Mouse (Mus musculus): Measurements from ENCODE around the gene Gm17783. TPM values are rescaled to one million over a fixed set of nuclear protein-coding genes. Genes with fewer than 3 reads are reported as not detected.
"Not testable (repeated sequence)": the region's sequence is repeated elsewhere in the genome, so short reads cannot be mapped to it uniquely, and the experiment has no call there.

Gene Gm17783
- polyA plus RNA-seq, 1 experiment from 2014 or later, result 0.14 TPM

DNA sequence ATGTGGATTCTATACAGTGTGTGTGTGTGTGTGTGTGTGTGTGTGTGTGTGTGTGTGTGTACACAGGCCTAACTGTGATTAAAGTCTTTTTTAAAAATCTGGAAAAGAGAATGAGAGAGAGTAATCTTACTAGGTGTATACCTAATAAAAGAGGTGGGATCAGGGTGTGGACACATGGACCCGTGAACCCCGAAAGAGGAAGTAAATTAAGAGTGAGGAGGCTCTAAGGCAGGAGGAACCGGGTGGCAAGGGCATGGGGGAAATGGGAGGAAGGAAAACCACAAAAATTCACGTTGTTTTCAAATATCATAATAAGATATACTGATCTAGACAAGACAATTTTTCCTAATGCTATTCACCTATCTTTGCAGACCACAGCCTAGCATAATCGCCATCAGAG, 6.3 kb downstream of the Gm17783 start:
- no peak overlapping the region for H3K27ac ChIP-seq (ENCODE audit: low read length)
- H3K4me1 ChIP-seq (replicated peaks; ENCODE audit: control insufficient read depth, insufficient read depth, low read length), result no peaks in the 10 kb centered on the region
- no peak overlapping the region for H3K9ac ChIP-seq (ENCODE audit: low read length)
- H3K4me3 ChIP-seq (ENCODE audit: low read length), result no peak overlapping the region
- no peak for ATAC-seq (ENCODE audit: low read depth)
- no peaks in the 10 kb centered on the region for H3K36me3 ChIP-seq (ENCODE audit: control insufficient read depth, insufficient read depth, low read length)
- no peaks in the 10 kb centered on the region for H3K9me3 ChIP-seq (ENCODE audit: control insufficient read depth, low read length)
- no peak overlapping the region for H3K4me2 ChIP-seq (ENCODE audit: low read depth, low read length)
- WGBS, result 75% methylated on average over 5 of the region's 5 CpGs
- no peaks in the 10 kb centered on the region for H3K27me3 ChIP-seq (ENCODE audit: control insufficient read depth, insufficient read depth, low read depth, low read length)

DNA sequence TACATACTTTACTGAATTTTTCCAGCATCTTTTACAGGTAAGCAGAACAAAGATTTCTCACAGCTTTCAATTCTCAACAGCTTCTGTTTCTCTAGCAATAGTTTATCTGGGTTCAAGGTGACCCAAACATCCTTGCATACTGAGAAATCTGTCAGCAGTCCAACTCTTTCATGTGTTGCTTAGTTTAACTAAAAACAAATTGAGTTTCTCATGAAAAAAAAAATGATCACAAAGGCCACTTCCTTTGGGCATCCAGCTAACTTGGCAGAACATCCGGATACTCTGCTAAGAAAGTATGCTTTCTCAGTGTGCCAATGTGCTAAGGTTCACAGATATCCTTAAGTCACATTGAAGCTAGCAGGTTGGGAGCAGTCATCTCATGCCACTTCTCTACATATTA, 36.5 kb downstream of the Gm17783 start:
- Histone ChIP-seq H3K9me3 (ENCODE audit: control insufficient read depth, low read length) (no peaks in the 10 kb centered on the region), H3K36me3 (ENCODE audit: control insufficient read depth, insufficient read depth, low read length) (no peaks in the 10 kb centered on the region), H3K4me1 (replicated peaks; ENCODE audit: control insufficient read depth, insufficient read depth, low read length) (no peaks in the 10 kb centered on the region), H3K27me3 (ENCODE audit: control insufficient read depth, insufficient read depth, low read depth, low read length) (no peaks in the 10 kb centered on the region), H3K4me2 (ENCODE audit: low read depth, low read length) (no peak overlapping the region), H3K27ac (ENCODE audit: low read length) (no peak overlapping the region), H3K4me3 (ENCODE audit: low read length) (no peak overlapping the region), H3K9ac (ENCODE audit: low read length) (no peak overlapping the region)
- WGBS, result 42% methylated on average over 1 of the region's 1 CpGs
- no peak for ATAC-seq (ENCODE audit: low read depth)

DNA sequence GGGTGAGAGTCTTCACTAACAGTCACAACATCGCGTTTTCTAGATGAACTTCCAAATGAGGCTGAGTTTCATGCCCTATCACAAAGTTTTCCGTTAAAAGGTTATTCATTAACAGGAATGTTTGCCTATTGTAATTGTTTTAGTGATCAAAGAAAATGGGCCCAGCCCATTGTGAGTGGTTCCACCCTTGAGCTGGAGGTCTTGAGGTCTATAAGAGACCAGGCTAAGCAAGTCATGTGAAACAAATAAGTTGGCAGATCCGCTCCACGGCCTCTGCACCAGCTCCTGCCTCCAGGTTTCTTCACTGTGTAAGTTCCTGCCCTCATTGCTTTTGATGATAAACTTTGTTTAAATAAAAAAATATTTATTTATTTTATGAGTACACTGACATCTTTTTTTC, 38.9 kb downstream of the Gm17783 start, which contains the start of gene Gm609:
Gene Gm609 (minus strand): TSS at position 43 of the 400 bp plus-strand sequence.
- Histone ChIP-seq H3K9ac (ENCODE audit: low read length) (no peak within 1 kb of the TSS), H3K4me2 (ENCODE audit: low read depth, low read length) (no peak within 1 kb of the TSS), H3K27me3 (ENCODE audit: control insufficient read depth, insufficient read depth, low read depth, low read length) (no peaks in the 10 kb centered on the region), H3K9me3 (ENCODE audit: control insufficient read depth, low read length) (no peaks in the 10 kb centered on the region), H3K4me1 (replicated peaks; ENCODE audit: control insufficient read depth, insufficient read depth, low read length) (no peaks in the 10 kb centered on the region), H3K27ac (ENCODE audit: low read length) (no peak within 1 kb of the TSS), H3K4me3 (ENCODE audit: low read length) (no peak within 1 kb of the TSS), H3K36me3 (ENCODE audit: control insufficient read depth, insufficient read depth, low read length) (no peaks in the 10 kb centered on the region)
- WGBS, result 62% methylated on average over 5 of the region's 5 CpGs
- no peak for ATAC-seq (ENCODE audit: low read depth)

GRCm38 (mm10) chr16:45476991-45477390, 54.9 kb downstream of the Gm17783 start:
- H3K9ac ChIP-seq (ENCODE audit: low read length), result no peak overlapping the region
- H3K36me3 ChIP-seq (ENCODE audit: control insufficient read depth, insufficient read depth, low read length), result no peaks in the 10 kb centered on the region
- H3K27ac ChIP-seq (ENCODE audit: low read length), result no peak overlapping the region
- no peaks in the 10 kb centered on the region for H3K27me3 ChIP-seq (ENCODE audit: control insufficient read depth, insufficient read depth, low read depth, low read length)
- H3K9me3 ChIP-seq (ENCODE audit: control insufficient read depth, low read length), result no peaks in the 10 kb centered on the region
- no peak overlapping the region for H3K4me3 ChIP-seq (ENCODE audit: low read length)
- H3K4me2 ChIP-seq (ENCODE audit: low read depth, low read length), result no peak overlapping the region
- no peaks in the 10 kb centered on the region for H3K4me1 ChIP-seq (replicated peaks; ENCODE audit: control insufficient read depth, insufficient read depth, low read length)
- peak; percentile 59 for ATAC-seq (ENCODE audit: low read depth)

DNA sequence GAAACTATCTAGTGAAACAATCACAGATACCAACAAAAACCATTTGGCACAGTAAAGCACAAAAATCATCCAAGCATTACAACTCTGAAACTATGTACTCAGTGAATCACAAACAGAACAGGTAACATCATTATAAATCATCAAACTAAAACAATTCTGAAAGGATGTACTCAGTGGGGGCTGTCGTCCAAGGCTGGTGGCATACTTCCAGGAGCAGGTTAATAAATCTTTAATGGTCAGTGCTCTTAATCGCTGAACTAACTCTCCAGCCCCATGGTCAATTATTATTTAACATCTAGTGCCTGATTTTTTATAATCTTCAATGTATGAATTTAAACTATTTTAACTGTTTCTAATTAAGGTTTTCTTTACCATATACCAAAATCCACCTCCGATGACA, 60.0 kb downstream of the Gm17783 start:
- WGBS, result 46% methylated on average over 3 of the region's 3 CpGs
- not testable (repeated sequence) for H3K9me3 ChIP-seq (ENCODE audit: control insufficient read depth, low read length); H3K4me2 ChIP-seq (ENCODE audit: low read depth, low read length); H3K27me3 ChIP-seq (ENCODE audit: control insufficient read depth, insufficient read depth, low read depth, low read length); H3K27ac ChIP-seq (ENCODE audit: low read length); H3K9ac ChIP-seq (ENCODE audit: low read length); H3K4me3 ChIP-seq (ENCODE audit: low read length); ATAC-seq (ENCODE audit: low read depth); H3K36me3 ChIP-seq (ENCODE audit: control insufficient read depth, insufficient read depth, low read length); H3K4me1 ChIP-seq (replicated peaks; ENCODE audit: control insufficient read depth, insufficient read depth, low read length)

Other genes starting within 250 kb of the Gm17783 start
- gene Cd200, start 123.0 kb downstream of the Gm17783 start, polyA plus RNA-seq (2015; fragmentation: Nextera tagmentation; extraction: Ambion mirVana), result 80.1 and 82.9 TPM in 2 replicates
- gene Gm609, start 39.1 kb downstream of the Gm17783 start, polyA plus RNA-seq (2015; fragmentation: Nextera tagmentation; extraction: Ambion mirVana), result not detected in 2 replicates
- not detected in 2 replicates for gene Slc9c1, start 3.3 kb upstream of the Gm17783 start, polyA plus RNA-seq (2015; fragmentation: Nextera tagmentation; extraction: Ambion mirVana)
- 0.08 and 0.38 TPM in 2 replicates for gene Gcsam, start 78.3 kb upstream of the Gm17783 start, polyA plus RNA-seq (2015; fragmentation: Nextera tagmentation; extraction: Ambion mirVana)
- gene BC016579, start 122.0 kb upstream of the Gm17783 start, polyA plus RNA-seq (2015; fragmentation: Nextera tagmentation; extraction: Ambion mirVana), result 0.25 and 0.29 TPM in 2 replicates
- gene Tmprss7, start 161.6 kb upstream of the Gm17783 start, polyA plus RNA-seq (2015; fragmentation: Nextera tagmentation; extraction: Ambion mirVana), result not detected in 2 replicates
- 3.5 and 4.2 TPM in 2 replicates for gene Tagln3, start 192.6 kb upstream of the Gm17783 start, polyA plus RNA-seq (2015; fragmentation: Nextera tagmentation; extraction: Ambion mirVana)
- 31.9 and 37.0 TPM in 2 replicates for gene Abhd10, start 210.9 kb upstream of the Gm17783 start, polyA plus RNA-seq (2015; fragmentation: Nextera tagmentation; extraction: Ambion mirVana)